Mouse (Mus musculus): ENCODE measurements around the gene Ube3b.
A peak's percentile ranks its signal among the peaks of the same experiment; 100 is the strongest.

The Ube3b gene

GRCm38 (mm10) chr5:114380209-114381012 lies at the start of gene Ube3b, which contains the start of gene Kctd10:
TSS of gene Ube3b (plus strand) at chr5:114380607.
TSS of gene Kctd10 (minus strand) at chr5:114380508.
- DNase-seq (ENCODE audit: low spot score): peak; percentile 62

GRCm38 (mm10) chr5:114342996-114343395 lies 37.4 kb upstream of the Ube3b start:
- DNase-seq (ENCODE audit: low spot score): no peak

GRCm38 (mm10) chr5:114343612-114344011 lies 36.8 kb upstream of the Ube3b start:
- no peak for DNase-seq (ENCODE audit: low spot score)

- no peak for DNase-seq (ENCODE audit: low spot score)
Observed at GRCm38 (mm10) chr5:114345538-114345937, 34.9 kb upstream of the Ube3b start.

DNA sequence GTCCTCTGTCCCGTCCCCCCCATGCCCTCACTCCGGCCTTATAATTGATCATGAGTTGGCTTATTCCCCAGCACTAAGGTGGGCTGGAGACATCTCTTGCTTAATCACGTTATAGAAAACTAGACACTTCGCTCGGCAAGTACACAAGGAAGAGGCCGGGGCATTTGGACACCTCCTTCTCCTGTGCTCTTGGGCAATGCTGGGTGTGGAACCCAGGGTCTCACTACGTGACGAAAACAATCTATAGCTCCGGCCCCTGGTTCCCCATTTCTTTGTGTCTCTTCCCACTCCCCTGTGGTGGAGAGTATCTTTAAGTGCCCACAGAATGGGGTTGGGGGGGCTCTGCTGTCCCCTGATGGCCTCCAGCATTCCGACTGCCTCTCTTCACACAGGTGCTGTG lies 33.4 kb upstream of the Ube3b start:
- DNase-seq (ENCODE audit: low spot score): no peak

- DNase-seq (ENCODE audit: low spot score): no peak
Observed at GRCm38 (mm10) chr5:114351490-114351889, 28.9 kb upstream of the Ube3b start.

DNA sequence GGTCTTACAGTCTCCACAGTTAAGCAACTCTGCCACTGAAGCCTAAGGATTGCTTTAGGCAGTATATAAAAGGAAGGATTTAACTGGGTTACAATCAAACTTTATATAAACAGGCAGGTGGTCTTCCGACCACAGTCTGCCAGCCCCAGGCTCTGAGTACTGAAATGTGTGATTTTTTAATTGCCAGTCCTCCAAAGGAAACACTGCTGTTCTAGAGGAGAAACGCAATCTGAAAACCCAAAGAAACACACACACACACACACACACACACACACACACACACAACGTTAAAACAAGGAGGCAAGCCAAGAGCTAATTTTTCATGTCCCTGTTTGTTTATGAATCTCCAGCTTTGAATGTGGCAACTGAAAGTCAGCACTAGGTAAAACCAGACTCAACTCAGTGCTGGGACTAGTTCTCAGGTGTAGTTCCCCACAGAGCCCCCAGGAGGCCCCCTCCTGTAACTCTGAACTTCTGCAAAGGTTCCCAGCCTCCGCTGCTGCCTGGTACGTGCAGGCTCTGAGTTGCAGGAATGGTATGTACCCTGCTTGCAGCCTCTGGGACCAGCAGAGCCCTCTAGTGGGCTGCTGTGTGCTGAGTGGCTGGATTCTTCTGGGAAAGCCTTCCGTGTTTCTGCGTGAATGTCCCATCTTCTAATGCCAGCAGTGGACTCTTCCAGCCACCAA lies 24.0 kb upstream of the Ube3b start:
- DNase-seq (ENCODE audit: low spot score): peak; percentile 54

DNA sequence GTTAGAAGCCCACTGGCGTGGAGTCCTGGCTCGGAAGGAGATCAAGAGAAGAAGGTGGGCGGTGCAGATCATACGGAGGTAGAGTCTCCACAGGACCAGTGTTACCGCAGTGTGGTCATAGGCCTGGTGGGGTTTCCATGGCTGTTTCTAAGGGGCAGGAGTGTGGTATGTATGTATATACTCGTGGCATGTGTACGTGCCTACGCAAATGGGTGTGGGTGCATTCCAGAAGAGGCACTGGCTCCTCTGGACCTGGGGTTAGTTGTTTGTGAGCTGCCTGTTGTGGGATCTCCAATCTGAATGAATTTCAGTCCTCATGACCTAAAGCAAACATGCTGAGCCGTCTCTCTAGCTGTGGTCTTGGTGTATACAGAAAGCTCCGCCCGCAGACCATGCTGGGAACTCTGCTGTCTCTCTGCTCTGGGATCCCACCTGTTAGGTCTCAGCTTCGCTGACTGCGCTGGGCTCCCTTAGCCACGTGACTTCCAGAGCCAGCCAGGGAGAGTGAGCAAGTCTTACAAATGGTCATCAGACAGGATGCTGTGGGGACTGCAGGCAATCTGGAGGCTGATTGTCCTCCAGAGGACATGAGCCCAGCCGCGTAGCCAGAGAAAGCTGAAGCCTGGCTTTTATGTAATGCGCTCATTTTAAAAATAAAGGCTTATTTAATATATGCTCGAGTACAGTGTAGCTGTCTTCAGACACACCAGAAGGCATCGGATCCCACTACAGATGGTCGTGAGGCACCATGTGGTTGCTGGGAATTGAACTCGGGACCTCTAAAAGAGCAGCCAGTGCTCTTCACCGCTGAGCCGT lies 23.3 kb upstream of the Ube3b start:
- DNase-seq (ENCODE audit: low spot score): no peak

DNA sequence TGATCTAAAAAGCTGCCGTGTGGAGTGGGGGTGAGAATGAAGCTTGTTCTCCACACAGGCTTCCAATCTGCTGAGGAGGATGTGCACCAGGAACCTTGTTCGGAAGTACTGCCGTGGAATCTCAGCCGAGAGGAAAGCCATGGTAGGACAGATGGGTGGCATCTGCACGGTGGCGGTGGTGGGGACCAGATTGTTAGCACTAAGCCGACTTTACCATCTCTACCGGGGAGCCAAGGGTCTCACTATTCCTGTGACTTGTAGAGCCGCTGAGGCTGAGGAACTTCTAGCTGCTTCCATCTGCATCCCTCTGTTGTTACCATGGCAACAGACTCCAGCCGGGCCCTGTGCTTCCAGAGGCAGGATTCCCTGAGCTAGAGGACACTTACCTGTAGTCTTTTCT lies 21.6 kb upstream of the Ube3b start:
- DNase-seq (ENCODE audit: low spot score): no peak

GRCm38 (mm10) chr5:114359586-114359985 lies 20.8 kb upstream of the Ube3b start:
- no peak for DNase-seq (ENCODE audit: low spot score)

GRCm38 (mm10) chr5:114360968-114361367 lies 19.4 kb upstream of the Ube3b start:
- no peak for DNase-seq (ENCODE audit: low spot score)

DNA sequence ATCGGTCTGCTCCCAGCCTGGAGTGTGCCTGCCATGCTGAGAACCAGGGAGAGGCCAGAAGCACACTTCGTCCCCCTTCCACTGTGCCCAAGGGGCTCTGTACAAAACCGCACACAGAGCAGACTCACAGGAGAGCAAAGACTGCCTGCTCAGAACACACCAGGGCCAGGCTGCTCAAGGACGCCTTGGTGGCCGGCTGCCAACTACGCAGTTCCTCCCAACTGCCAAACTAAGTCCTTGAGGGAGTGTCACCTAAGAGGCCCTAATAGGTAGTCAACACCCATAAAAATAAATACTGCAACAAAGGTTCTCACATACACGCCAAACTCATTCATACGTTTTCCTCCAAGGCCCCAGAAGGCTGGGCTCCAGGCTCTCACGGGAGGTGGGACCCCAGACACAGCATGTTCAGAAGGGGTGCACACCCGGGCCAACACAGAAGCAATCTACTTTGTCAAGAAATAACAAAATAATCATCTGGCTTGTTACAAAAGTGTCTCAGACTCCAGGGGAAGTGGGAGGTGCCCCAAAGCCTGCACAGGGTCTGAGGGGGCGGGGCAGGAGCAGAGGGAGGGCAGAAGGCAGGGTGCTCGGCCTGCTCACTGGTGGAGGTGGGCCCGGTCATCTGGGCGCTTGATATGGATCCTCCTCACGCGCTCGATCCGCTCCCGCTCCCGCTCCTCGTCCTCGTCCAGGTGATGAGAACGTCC lies 15.2 kb upstream of the Ube3b start:
- DNase-seq (ENCODE audit: low spot score): no peak

DNA sequence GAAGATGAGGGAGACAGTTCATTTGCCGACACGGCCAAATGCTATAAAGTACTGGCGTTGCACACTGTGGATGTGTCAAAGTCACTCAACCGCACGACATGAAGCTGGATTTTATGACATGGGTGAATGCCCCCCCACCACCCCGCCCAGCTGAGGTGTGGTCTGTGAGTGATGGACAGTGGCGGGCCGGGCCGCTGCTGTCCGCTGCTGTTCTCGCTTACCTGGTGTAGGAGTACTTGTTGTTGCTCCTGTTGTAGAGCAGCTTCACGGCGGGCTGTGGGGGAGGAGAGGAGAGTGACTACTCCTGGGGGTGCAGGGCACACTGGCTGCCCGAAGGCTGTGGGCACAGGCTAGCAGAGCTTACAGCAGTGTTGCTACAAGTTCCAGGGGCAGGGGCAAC lies 12.3 kb upstream of the Ube3b start:
- DNase-seq (ENCODE audit: low spot score): no peak

- no peak for DNase-seq (ENCODE audit: low spot score)
Observed at GRCm38 (mm10) chr5:114368803-114369496, 11.5 kb upstream of the Ube3b start.

GRCm38 (mm10) chr5:114369921-114370320 lies 10.5 kb upstream of the Ube3b start:
- no peak for DNase-seq (ENCODE audit: low spot score)

DNA sequence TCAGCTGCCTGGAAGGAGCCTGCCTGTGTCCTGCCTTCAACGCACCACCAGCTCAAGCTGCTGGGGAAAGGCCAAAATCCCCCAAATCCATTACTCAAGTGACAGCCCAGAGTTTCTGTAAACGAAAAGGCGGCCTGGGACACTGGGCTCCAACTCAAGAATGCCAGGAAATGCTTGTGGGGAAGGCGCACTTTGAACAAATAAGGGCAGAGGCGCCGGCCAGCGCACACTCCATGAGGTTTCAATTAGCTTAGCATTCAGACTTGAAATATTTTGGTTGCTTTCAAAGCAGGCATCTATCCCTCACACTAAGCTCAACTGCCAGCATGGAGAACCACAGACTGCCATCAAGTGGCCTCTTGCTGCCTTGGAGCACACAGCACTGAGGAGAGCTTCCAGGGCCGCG lies 10.0 kb upstream of the Ube3b start:
- DNase-seq (ENCODE audit: low spot score): no peak

DNA sequence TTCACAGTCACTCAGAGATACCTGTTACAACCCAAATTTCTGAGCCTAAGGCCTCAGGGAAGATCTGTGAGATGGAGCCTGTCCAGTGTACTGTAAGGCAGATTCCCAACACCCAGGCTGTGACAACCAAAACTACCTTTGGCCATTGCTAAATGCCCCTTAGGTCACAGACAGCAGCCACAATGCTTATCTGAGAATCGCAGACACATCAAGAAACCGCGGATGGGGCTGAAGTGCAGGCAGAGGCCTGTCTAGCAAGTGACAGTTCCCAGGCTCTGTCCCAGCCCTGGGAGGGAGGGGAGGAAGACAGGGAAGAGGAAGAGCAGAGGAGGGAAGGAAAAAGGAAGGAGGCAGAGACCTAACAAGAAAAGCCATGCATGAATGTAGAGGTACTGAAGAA lies 9.1 kb upstream of the Ube3b start:
- DNase-seq (ENCODE audit: low spot score): no peak

DNA sequence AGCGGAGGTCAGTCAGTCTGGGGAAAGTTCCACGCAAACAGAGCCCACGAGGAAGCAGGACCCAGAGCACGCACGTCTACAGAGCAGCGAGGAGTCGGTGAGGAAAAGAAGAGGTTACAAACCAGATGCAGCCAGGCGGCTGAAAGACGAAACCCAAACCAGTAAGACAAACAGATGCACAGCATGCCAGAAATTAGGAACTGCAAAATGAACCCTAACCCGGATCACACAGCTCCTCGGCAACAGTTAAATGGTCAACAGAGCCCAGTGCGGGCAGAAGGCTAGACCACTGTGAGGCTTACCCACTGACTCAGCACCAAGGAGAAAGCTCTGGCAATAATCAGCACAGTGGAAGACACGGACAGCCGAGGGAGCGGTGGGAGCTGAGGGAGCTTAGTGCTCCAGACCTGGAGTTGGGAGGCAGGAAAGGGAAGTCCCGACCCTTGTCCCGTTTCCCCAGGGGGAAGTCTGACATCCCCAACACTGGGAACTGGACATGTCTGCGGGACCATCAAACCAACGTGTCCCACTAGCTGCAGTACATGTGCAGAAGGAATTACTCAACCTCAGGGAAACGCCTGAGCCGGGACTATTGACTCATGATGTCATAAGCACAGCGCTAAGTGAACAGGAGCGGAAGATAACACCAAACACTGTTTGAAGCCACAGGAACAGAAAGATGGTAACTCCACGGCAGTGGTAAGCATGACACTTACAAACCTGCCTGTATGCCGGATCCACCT lies 8.5 kb upstream of the Ube3b start:
- DNase-seq (ENCODE audit: low spot score): no peak

GRCm38 (mm10) chr5:114372565-114372964 lies 7.8 kb upstream of the Ube3b start:
- DNase-seq (ENCODE audit: low spot score): no peak

DNA sequence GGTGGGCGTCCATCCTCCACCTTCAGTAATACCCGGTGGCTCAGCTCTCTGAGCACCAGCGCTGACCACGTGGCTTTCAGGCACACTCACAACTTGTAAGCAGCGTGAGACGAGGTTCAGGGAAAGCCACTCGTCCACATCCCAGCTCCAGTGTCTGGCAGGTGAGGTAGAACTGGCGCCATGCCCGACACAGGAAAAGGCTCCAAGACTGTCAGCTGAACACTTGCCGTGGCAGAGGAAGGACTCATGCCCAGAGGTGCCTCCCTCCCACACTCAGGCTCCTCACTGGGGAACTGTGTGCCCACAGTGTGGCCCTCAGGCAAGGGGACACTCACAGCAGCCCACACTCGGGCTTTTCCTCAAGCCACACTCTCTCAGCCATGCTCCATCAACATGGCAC lies 7.2 kb upstream of the Ube3b start:
- DNase-seq (ENCODE audit: low spot score): no peak

DNA sequence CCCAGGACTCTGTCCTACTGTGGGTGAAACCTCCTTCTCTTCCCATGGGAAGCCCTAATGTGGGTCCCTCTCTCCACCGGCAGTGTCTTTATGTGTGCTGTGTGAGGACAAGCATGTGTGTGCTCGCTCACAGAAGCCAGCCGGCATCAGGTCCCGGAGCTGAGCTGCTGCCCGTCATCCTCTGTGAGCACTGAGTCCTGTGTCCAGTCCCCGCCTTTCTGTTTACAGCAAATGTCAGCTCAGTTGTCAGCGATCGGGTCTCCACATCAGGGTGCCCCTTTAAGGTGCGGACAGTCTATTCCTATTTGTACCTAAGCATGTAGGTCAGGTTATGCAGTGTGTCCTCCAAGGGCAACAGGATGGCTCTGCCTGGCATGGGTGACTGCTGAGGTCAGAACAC lies 6.8 kb upstream of the Ube3b start:
- DNase-seq (ENCODE audit: low spot score): no peak

All from urinary bladder, postnatal 10 days (tissue).